Mouse (Mus musculus) frontal cortex, postnatal 10 days (tissue): ENCODE measurements around the gene Wasf1.

Experiments used
- DNase-seq, 2 experiments: peaks; one replicate each; pipeline ENCODE4 v3.0.0; 2022; ENCODE audit warnings: low spot score in 2 of 2, mixed read lengths in 1 of 2

Wasf1 gene

GRCm38 (mm10) chr10:40882831-40883643 lies at the start of gene Wasf1, which contains the start of gene Cdc40:
Gene Wasf1 (plus strand): TSS chr10:40883475.
Gene Cdc40 (minus strand): TSS chr10:40883311.
- peak; percentile 98 for DNase-seq

GRCm38 (mm10) chr10:40840086-40840485 lies 43.2 kb upstream of the Wasf1 start:
- DNase-seq: no peak

GRCm38 (mm10) chr10:40843841-40844240 lies 39.4 kb upstream of the Wasf1 start:
- DNase-seq: no peak

GRCm38 (mm10) chr10:40844546-40844945 lies 38.7 kb upstream of the Wasf1 start:
- DNase-seq: no peak

GRCm38 (mm10) chr10:40845626-40846025 lies 37.6 kb upstream of the Wasf1 start:
- no peak for DNase-seq

- DNase-seq: no peak
These were observed 36.0 kb upstream of the Wasf1 start for GRCm38 (mm10) chr10:40847176-40847874.

- no peak for DNase-seq
These were observed 32.6 kb upstream of the Wasf1 start for GRCm38 (mm10) chr10:40850644-40851043.

- no peak for DNase-seq
These were observed 32.1 kb upstream of the Wasf1 start for GRCm38 (mm10) chr10:40851138-40851537.

- no peak for DNase-seq
These were observed 27.7 kb upstream of the Wasf1 start for GRCm38 (mm10) chr10:40855616-40856015.

- no peak for DNase-seq
These were observed 26.6 kb upstream of the Wasf1 start for GRCm38 (mm10) chr10:40856703-40857102.

- no peak for DNase-seq
These were observed 25.7 kb upstream of the Wasf1 start for GRCm38 (mm10) chr10:40857599-40857998.

GRCm38 (mm10) chr10:40868081-40868480 lies 15.2 kb upstream of the Wasf1 start:
- DNase-seq: no peak

GRCm38 (mm10) chr10:40871301-40871700 lies 12.0 kb upstream of the Wasf1 start:
- no peak for DNase-seq

- DNase-seq: no peak
These were observed 11.2 kb upstream of the Wasf1 start for GRCm38 (mm10) chr10:40872052-40872451.

GRCm38 (mm10) chr10:40878246-40878645 lies 5.0 kb upstream of the Wasf1 start:
- DNase-seq: no peak

- no peak for DNase-seq
These were observed 3.3 kb upstream of the Wasf1 start for GRCm38 (mm10) chr10:40879969-40880368.

GRCm38 (mm10) chr10:40881236-40881635 lies 2.0 kb upstream of the Wasf1 start:
- DNase-seq: no peak

GRCm38 (mm10) chr10:40882333-40882732 lies 942 bp upstream of the Wasf1 start:
- DNase-seq: no peak

GRCm38 (mm10) chr10:40883644-40884278 lies 486 bp downstream of the Wasf1 start:
- peak in 1 of 2 experiments; percentile 31 for DNase-seq

GRCm38 (mm10) chr10:40884279-40884806 lies 1.1 kb downstream of the Wasf1 start:
- DNase-seq: peak in 1 of 2 experiments; percentile 44

- no peak for DNase-seq
These were observed 2.2 kb downstream of the Wasf1 start for GRCm38 (mm10) chr10:40885432-40885831.

- DNase-seq: no peak
These were observed 4.0 kb downstream of the Wasf1 start for GRCm38 (mm10) chr10:40887316-40887715.
